Mouse (Mus musculus): ENCODE results near the gene Ceacam11. TPM values are rescaled to one million over a fixed set of nuclear protein-coding genes. Genes with fewer than 3 reads are reported as not detected.

The Ceacam11 gene
- not detected in 2 replicates for polyA plus RNA-seq (2015; fragmentation: Nextera tagmentation; extraction: Ambion mirVana)

GRCm38 (mm10) chr7:17971824-17972223 is at the start of gene Ceacam11:
Ceacam11 (plus strand) TSS chr7:17972124.

GRCm38 (mm10) chr7:18009589-18009988 is 37.7 kb downstream of the Ceacam11 start, which contains the start of gene Ceacam13:
Ceacam13 (plus strand) TSS chr7:18009889.

Small RNA genes lying within 50 kb of the gene (microRNA-seq; reads per million reads assigned to microRNA genes)
- gene Gm22414 = not detected

Other genes starting within 250 kb of the Ceacam11 start
- not detected in 2 replicates for gene Ceacam14, start 159.5 kb upstream of the Ceacam11 start, polyA plus RNA-seq (2015; fragmentation: Nextera tagmentation; extraction: Ambion mirVana)
- gene Gm5155, start 100.4 kb upstream of the Ceacam11 start, polyA plus RNA-seq (2015; fragmentation: Nextera tagmentation; extraction: Ambion mirVana) = not detected in 2 replicates
- gene Ceacam13, start 37.8 kb downstream of the Ceacam11 start, polyA plus RNA-seq (2015; fragmentation: Nextera tagmentation; extraction: Ambion mirVana) = not detected in 2 replicates
- not detected in 2 replicates for gene Ceacam12, start 93.8 kb downstream of the Ceacam11 start, polyA plus RNA-seq (2015; fragmentation: Nextera tagmentation; extraction: Ambion mirVana)
- gene Igfl3, start 204.4 kb downstream of the Ceacam11 start, polyA plus RNA-seq (2015; fragmentation: Nextera tagmentation; extraction: Ambion mirVana) = not detected in 2 replicates

Data from neural tube, postnatal 0 days (tissue).